In genomic region chr14:76624626-76625378, GRCm38 (mm10) we compare ENCODE assay signal across 12 mouse cellular contexts.
DNase-seq lines count a peak whose midpoint lies in the region; ATAC-seq and TF ChIP-seq lines count a peak whose summit lies in the region.
"Had no signal": no experiment of that assay in that cellular context is flagged by ENCODE, and none has a peak within 500 bp of the region (broad histone marks: within the 10 kb centered on the region; RNA-seq: fewer than 3 reads in every experiment).

No protein-coding gene starts in this region.

- DNase-seq in adrenal gland, adult 2 months, result peak; percentile 68
- DNase-seq in adrenal gland, postnatal 10 days, result no peak
- DNase-seq in hindbrain, postnatal 0 days (ENCODE audit: low spot score), result no peak
- DNase-seq in spleen, postnatal 4 days (ENCODE audit: low spot score in 2 of 2), result no peak
- DNase-seq: kidney, adult 2 months; lung, postnatal 4 days had no signal

- peak overlapping the region; percentile 40; the same call in 1 of the 2 replicates for H3K27ac ChIP-seq in hindbrain, embryonic 12.5 days
- no peak overlapping the region; the same call in 1 of the 2 replicates for H3K27ac ChIP-seq in hindbrain, postnatal 0 days
- H3K27ac ChIP-seq in limb, embryonic 13.5 days, result peak overlapping the region; percentile 78; the same call in 1 of the 2 replicates
- H3K27ac ChIP-seq: neural tube, embryonic 12.5 days had no signal

- no peaks in the 10 kb centered on the region for H3K27me3 ChIP-seq in hindbrain, embryonic 12.5 days
- no peaks in the 10 kb centered on the region for H3K27me3 ChIP-seq in hindbrain, postnatal 0 days (ENCODE audit: insufficient read depth, low read length)
- peaks cover 7% of the 10 kb centered on the region; the same call in 1 of the 2 replicates for H3K27me3 ChIP-seq in E14TG2a.4 (ENCODE audit: insufficient read depth, low read length)
- no peaks in the 10 kb centered on the region for H3K27me3 ChIP-seq in limb, embryonic 13.5 days
- H3K27me3 ChIP-seq: neural tube, embryonic 12.5 days; Patski had no signal

- H3K4me2 ChIP-seq in hindbrain, embryonic 12.5 days (replicated peaks), result no peak overlapping the region
- no peak overlapping the region for H3K4me2 ChIP-seq in hindbrain, postnatal 0 days (ENCODE audit: low read depth, low read length)
- no peak overlapping the region for H3K4me2 ChIP-seq in limb, embryonic 13.5 days (replicated peaks)
- H3K4me2 ChIP-seq: neural tube, embryonic 12.5 days had no signal

- no peaks in the 10 kb centered on the region for H3K9me3 ChIP-seq in hindbrain, embryonic 12.5 days (replicated peaks)
- H3K9me3 ChIP-seq in hindbrain, postnatal 0 days (ENCODE audit: low read length), result no peaks in the 10 kb centered on the region
- no peaks in the 10 kb centered on the region for H3K9me3 ChIP-seq in E14TG2a.4 (ENCODE audit: low read length)
- no peaks in the 10 kb centered on the region for H3K9me3 ChIP-seq in limb, embryonic 13.5 days
- H3K9me3 ChIP-seq: neural tube, embryonic 12.5 days had no signal

- TF ChIP-seq CTCF in hindbrain, postnatal 0 days (IDR thresholded peaks at IDR 0.05; ENCODE audit: low read depth), result no peak
- no peak for TF ChIP-seq CTCF in E14TG2a.4 (conservative IDR thresholded peaks at IDR 0.05; ENCODE audit: low read length)

- no peak overlapping the region for H3K4me3 ChIP-seq in hindbrain, embryonic 12.5 days
- H3K4me3 ChIP-seq in hindbrain, postnatal 0 days (ENCODE audit: low read length), result no peak overlapping the region
- H3K4me3 ChIP-seq in E14TG2a.4 (replicated peaks; ENCODE audit: low read length), result peak overlapping the region; percentile 41
- no peak overlapping the region for H3K4me3 ChIP-seq in limb, embryonic 13.5 days
- H3K4me3 ChIP-seq: neural tube, embryonic 12.5 days had no signal

- no peak overlapping the region for H3K9ac ChIP-seq in hindbrain, embryonic 12.5 days
- no peak overlapping the region for H3K9ac ChIP-seq in hindbrain, postnatal 0 days (replicated peaks; ENCODE audit: low read length)
- no peak overlapping the region for H3K9ac ChIP-seq in limb, embryonic 13.5 days
- H3K9ac ChIP-seq: neural tube, embryonic 12.5 days had no signal

- peak; percentile 8; the same call in 1 of the 2 replicates for ATAC-seq in hindbrain, embryonic 12.5 days (ENCODE audit: low FRiP score)
- ATAC-seq in hindbrain, postnatal 0 days, result no peak
- no peak for ATAC-seq in limb, embryonic 13.5 days (ENCODE audit: low FRiP score, low read depth)
- no peak for ATAC-seq in erythroblast, adult 5-6 weeks (replicated peaks; ENCODE audit: low FRiP score, poor library complexity, severe bottlenecking)
- ATAC-seq: Patski had no signal

- peaks cover 36% of the 10 kb centered on the region for H3K4me1 ChIP-seq in hindbrain, embryonic 12.5 days
- peaks cover 29% of the 10 kb centered on the region for H3K4me1 ChIP-seq in hindbrain, postnatal 0 days (ENCODE audit: insufficient read depth, low read length)
- peaks cover 75% of the 10 kb centered on the region for H3K4me1 ChIP-seq in E14TG2a.4 (replicated peaks; ENCODE audit: low read depth, low read length)
- peaks cover 52% of the 10 kb centered on the region for H3K4me1 ChIP-seq in limb, embryonic 13.5 days

- no peaks in the 10 kb centered on the region for H3K36me3 ChIP-seq in hindbrain, embryonic 12.5 days
- H3K36me3 ChIP-seq in hindbrain, postnatal 0 days (ENCODE audit: insufficient read depth, low read length), result no peaks in the 10 kb centered on the region
- no peaks in the 10 kb centered on the region for H3K36me3 ChIP-seq in E14TG2a.4 (ENCODE audit: insufficient read depth, low read length)
- H3K36me3 ChIP-seq in limb, embryonic 13.5 days, result no peaks in the 10 kb centered on the region
- H3K36me3 ChIP-seq: neural tube, embryonic 12.5 days had no signal

- WGBS in hindbrain, embryonic 12.5 days, result 50% methylated on average over 7 of the region's 7 CpGs
- 58% methylated on average over 7 of the region's 7 CpGs for WGBS in hindbrain, postnatal 0 days
- WGBS in limb, embryonic 13.5 days, result 83% methylated on average over 7 of the region's 7 CpGs
